Mouse (Mus musculus) bone marrow macrophage, adult 2 months (primary cell): Measurements from ENCODE around the gene 9230112D13Rik. TPM values are rescaled to one million over a fixed set of nuclear protein-coding genes. Genes with fewer than 3 reads are reported as not detected.

Experiments
- H3K27ac ChIP-seq: 2 replicates; pipeline ENCODE4 v1.5.1; 2012; ENCODE audit warnings: low read depth, low read length; ENCODE audit not compliant: insufficient read depth
- H3K4me1 ChIP-seq: 2 replicates; pipeline ENCODE4 v1.6.1; 2012; ENCODE audit warnings: low read length; ENCODE audit not compliant: control insufficient read depth, insufficient read depth
- H3K4me3 ChIP-seq: 2 replicates; pipeline ENCODE4 v1.5.1; 2012; ENCODE audit warnings: mild to moderate bottlenecking, low read length, moderate library complexity; ENCODE audit not compliant: insufficient read depth
- CTCF ChIP-seq: IDR thresholded peaks from 2 replicates; pipeline ENCODE4 v1.5.1; 2012; ENCODE audit warnings: low read depth, mild to moderate bottlenecking, low read length, moderate library complexity
- POLR2A ChIP-seq: IDR thresholded peaks from 2 replicates; pipeline ENCODE4 v1.6.1; 2012; ENCODE audit warnings: mild to moderate bottlenecking, low read depth, low read length, borderline replicate concordance
- polyA plus RNA-seq: library from polyadenylated mRNA; stranded (reverse); fragments of >200 nt; gene quantifications from 2 replicates; pipeline ENCODE4 v1.2.4, GENCODE M21; 2012; ENCODE audit not compliant: missing spikeins, insufficient read depth, insufficient read length

Gene 9230112D13Rik
- polyA plus RNA-seq, 1 experiment, result not detected

DNA sequence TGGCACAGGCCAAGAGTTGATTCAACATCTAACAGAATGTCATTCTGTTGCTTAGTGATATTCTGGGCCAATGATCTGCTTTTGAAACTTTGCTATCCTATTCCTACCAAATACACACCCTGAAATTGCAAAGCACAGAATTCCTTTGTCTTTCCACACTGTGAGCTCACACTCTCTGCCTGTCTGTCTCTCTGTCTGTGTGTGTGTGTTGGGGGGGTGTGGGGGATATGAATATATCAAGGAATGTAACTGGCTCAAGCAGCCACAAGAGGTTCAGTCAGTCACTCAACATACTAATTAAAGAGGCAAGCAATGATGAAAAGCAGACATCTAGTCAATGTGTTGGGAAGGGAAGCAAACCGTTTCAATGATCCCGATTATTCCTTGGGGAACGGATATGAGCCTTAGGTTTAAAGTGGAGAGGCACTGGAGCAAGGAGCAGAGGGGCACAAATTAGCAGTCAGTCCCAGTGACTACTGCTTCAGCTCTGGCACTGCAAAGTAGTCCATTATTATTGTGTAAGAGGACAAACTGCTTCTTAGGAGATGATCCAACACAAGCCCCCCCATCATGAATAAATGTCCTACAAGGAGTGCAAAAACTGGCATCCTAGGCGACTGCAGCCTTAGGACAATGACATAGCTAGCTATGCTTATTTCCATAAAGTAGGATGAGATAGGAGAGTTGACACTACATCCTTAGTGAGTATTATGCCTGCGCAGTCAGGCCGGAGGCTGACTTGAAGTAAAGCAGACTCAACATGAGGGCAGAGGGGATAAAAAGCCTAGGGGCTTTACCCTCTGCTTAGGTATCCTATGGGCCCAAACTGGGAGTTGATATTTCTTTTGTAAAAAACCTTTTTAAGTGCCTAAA is 38.9 kb downstream of the 9230112D13Rik start:
- no peak for TF ChIP-seq CTCF
- no peak for TF ChIP-seq POLR2A
- no peak overlapping the region for H3K4me3 ChIP-seq
- no peak overlapping the region for H3K27ac ChIP-seq
- peaks cover 37% of the 10 kb centered on the region for H3K4me1 ChIP-seq

DNA sequence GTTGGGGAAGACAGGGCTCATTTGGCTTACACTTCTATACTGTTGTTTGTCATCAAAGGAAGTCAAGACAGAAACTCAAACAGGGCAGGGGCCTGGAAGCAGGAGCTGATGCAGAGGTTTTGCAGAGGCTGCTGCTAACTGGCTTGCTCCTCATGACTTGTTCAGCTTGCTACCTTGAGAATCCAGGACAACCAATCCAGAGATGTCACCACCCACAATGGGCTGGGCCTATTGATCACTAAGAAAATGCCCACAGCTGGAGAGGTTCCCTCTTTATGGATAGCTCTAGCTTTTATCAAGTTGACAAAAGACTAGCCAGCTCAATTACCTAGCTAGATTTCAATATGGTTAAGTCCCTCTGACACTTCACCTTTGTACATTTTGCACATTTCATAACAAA is 51.0 kb downstream of the 9230112D13Rik start:
- no peak overlapping the region for H3K27ac ChIP-seq

DNA sequence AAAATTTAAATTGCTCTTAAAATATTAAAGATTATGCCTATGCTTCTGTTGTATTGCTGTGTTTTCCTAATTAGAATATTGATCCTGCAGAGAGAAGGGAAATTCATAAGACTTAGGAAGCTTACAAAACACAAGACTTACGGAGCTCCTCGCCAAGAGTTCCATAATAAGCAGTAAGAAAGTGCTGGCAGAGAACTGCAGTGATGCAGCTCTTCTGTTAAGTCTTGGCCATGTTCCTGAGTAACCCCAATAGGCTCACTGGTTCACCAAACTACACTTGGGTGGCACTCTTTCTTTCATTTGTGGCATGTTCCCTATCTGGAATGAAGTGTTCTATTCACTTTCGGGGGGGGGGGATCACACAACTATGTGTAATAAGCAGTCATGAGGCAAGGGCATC is 56.3 kb downstream of the 9230112D13Rik start:
- H3K27ac ChIP-seq, result no peak overlapping the region
- peaks cover 20% of the 10 kb centered on the region for H3K4me1 ChIP-seq
- no peak for TF ChIP-seq POLR2A
- no peak for TF ChIP-seq CTCF
- no peak overlapping the region for H3K4me3 ChIP-seq

More for the DNA sequence above, 51.0 kb downstream of the 9230112D13Rik start:
- TF ChIP-seq CTCF (no peak), POLR2A (no peak)
- Histone ChIP-seq H3K4me3 (no peak overlapping the region), H3K4me1 (peaks cover 26% of the 10 kb centered on the region)

Other genes starting within 250 kb of the 9230112D13Rik start
- gene Shld2, start 212.3 kb downstream of the 9230112D13Rik start, polyA plus RNA-seq, result 5.0 and 7.1 TPM in 2 replicates
- gene Glud1, start 212.1 kb downstream of the 9230112D13Rik start, polyA plus RNA-seq, result 181 and 197 TPM in 2 replicates
- gene Fam25c, start 167.4 kb downstream of the 9230112D13Rik start, polyA plus RNA-seq, result not detected in 2 replicates
- not detected in 2 replicates for gene Sncg, start 148.0 kb downstream of the 9230112D13Rik start, polyA plus RNA-seq
- not detected in 2 replicates for gene Mmrn2, start 147.3 kb downstream of the 9230112D13Rik start, polyA plus RNA-seq
- gene Bmpr1a, start 19.5 kb downstream of the 9230112D13Rik start, polyA plus RNA-seq, result 0.66 and 0.69 TPM in 2 replicates
- gene Ldb3, start 65.9 kb upstream of the 9230112D13Rik start, polyA plus RNA-seq, result not detected in 2 replicates
- not detected in 2 replicates for gene Opn4, start 77.3 kb upstream of the 9230112D13Rik start, polyA plus RNA-seq
- gene Wapl, start 151.1 kb upstream of the 9230112D13Rik start, polyA plus RNA-seq, result 50.1 and 55.3 TPM in 2 replicates